Mouse (Mus musculus): ENCODE data around the gene Parm1. TPM values are rescaled to one million over a fixed set of nuclear protein-coding genes. Genes with fewer than 3 reads are reported as not detected.

Gene Parm1
- polyA plus RNA-seq, 1 experiment from 2014 or later, result 9.4 TPM

DNA sequence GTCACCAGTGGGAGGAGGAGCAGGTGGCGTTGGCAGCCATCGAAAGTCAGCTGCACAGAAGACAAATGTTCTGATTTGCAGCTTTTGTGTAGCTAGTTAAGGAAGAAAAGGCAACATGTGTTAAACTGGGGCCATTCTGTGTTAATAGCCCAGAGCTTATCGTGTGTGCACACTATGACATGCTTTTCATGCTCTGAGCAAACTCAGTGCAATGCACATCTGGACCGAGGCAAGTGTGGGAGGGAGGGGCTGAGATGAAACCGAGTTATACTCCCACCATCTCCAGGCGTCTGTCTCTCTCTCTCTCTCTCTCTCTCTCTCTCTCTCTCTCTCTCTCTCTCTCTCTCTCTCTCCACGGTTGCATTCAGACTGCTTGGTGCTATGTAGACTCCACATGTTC lies 82.4 kb downstream of the Parm1 start:
- H3K4me3 ChIP-seq (ENCODE audit: low read length), result no peak overlapping the region
- H3K36me3 ChIP-seq (ENCODE audit: control insufficient read depth, insufficient read depth, low read length), result no peaks in the 10 kb centered on the region
- H3K27me3 ChIP-seq (ENCODE audit: control insufficient read depth, insufficient read depth, low read depth, low read length), result peaks cover 43% of the 10 kb centered on the region
- no peak overlapping the region for H3K4me2 ChIP-seq (ENCODE audit: low read depth, low read length)
- 68% methylated on average over 7 of the region's 7 CpGs for WGBS
- no peaks in the 10 kb centered on the region for H3K4me1 ChIP-seq (replicated peaks; ENCODE audit: control insufficient read depth, insufficient read depth, low read length)
- no peak overlapping the region for H3K9ac ChIP-seq (ENCODE audit: low read length)
- no peaks in the 10 kb centered on the region for H3K9me3 ChIP-seq (ENCODE audit: control insufficient read depth, low read length)
- ATAC-seq (ENCODE audit: low read depth), result no peak
- no peak overlapping the region for H3K27ac ChIP-seq (ENCODE audit: low read length)

GRCm38 (mm10) chr5:91603347-91603746 lies 85.9 kb downstream of the Parm1 start:
- Histone ChIP-seq H3K4me3 (ENCODE audit: low read length) (no peak overlapping the region), H3K9ac (ENCODE audit: low read length) (no peak overlapping the region), H3K36me3 (ENCODE audit: control insufficient read depth, insufficient read depth, low read length) (no peaks in the 10 kb centered on the region), H3K4me1 (replicated peaks; ENCODE audit: control insufficient read depth, insufficient read depth, low read length) (no peaks in the 10 kb centered on the region), H3K27ac (ENCODE audit: low read length) (no peak overlapping the region), H3K9me3 (ENCODE audit: control insufficient read depth, low read length) (no peaks in the 10 kb centered on the region), H3K27me3 (ENCODE audit: control insufficient read depth, insufficient read depth, low read depth, low read length) (peaks cover 51% of the 10 kb centered on the region), H3K4me2 (ENCODE audit: low read depth, low read length) (no peak overlapping the region)
- no peak for ATAC-seq (ENCODE audit: low read depth)
- 51% methylated on average over 7 of the region's 7 CpGs for WGBS

GRCm38 (mm10) chr5:91603787-91604439 lies 86.5 kb downstream of the Parm1 start:
- no peaks in the 10 kb centered on the region for H3K36me3 ChIP-seq (ENCODE audit: control insufficient read depth, insufficient read depth, low read length)
- H3K27me3 ChIP-seq (ENCODE audit: control insufficient read depth, insufficient read depth, low read depth, low read length), result peaks cover 48% of the 10 kb centered on the region
- H3K4me2 ChIP-seq (ENCODE audit: low read depth, low read length), result no peak overlapping the region
- no peaks in the 10 kb centered on the region for H3K4me1 ChIP-seq (replicated peaks; ENCODE audit: control insufficient read depth, insufficient read depth, low read length)
- no peak overlapping the region for H3K9ac ChIP-seq (ENCODE audit: low read length)
- WGBS, result 59% methylated on average over 12 of the region's 12 CpGs
- ATAC-seq (ENCODE audit: low read depth), result no peak
- H3K27ac ChIP-seq (ENCODE audit: low read length), result no peak overlapping the region
- no peak overlapping the region for H3K4me3 ChIP-seq (ENCODE audit: low read length)
- H3K9me3 ChIP-seq (ENCODE audit: control insufficient read depth, low read length), result no peaks in the 10 kb centered on the region

DNA sequence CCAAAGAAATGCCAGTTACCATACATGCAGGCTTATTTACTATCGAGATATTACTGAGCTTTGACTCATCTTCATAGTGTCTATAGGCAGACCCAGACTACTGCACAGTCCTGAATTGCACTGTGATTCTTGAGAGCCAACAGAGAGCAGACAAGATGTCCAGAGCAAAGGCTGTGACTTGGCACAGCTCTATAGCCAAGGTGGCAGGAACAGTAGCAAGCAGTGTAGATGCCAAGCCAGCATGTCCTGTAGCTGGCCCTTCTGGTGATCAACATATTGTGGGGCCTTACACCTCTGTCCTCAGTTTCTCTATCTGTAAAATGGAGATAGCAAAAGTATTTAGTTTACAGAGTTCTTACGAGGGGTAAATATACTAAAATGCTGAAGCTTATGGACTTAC lies 89.8 kb downstream of the Parm1 start:
- Histone ChIP-seq H3K4me3 (ENCODE audit: low read length) (no peak overlapping the region), H3K9me3 (ENCODE audit: control insufficient read depth, low read length) (no peaks in the 10 kb centered on the region), H3K36me3 (ENCODE audit: control insufficient read depth, insufficient read depth, low read length) (no peaks in the 10 kb centered on the region), H3K27me3 (ENCODE audit: control insufficient read depth, insufficient read depth, low read depth, low read length) (peaks cover 52% of the 10 kb centered on the region), H3K4me2 (ENCODE audit: low read depth, low read length) (no peak overlapping the region), H3K9ac (ENCODE audit: low read length) (no peak overlapping the region), H3K4me1 (replicated peaks; ENCODE audit: control insufficient read depth, insufficient read depth, low read length) (no peaks in the 10 kb centered on the region), H3K27ac (ENCODE audit: low read length) (no peak overlapping the region)
- no peak for ATAC-seq (ENCODE audit: low read depth)
- WGBS, result 88% methylated on average over 2 of the region's 2 CpGs

GRCm38 (mm10) chr5:91607841-91608240 lies 90.4 kb downstream of the Parm1 start:
- Histone ChIP-seq H3K4me1 (replicated peaks; ENCODE audit: control insufficient read depth, insufficient read depth, low read length) (no peaks in the 10 kb centered on the region), H3K4me2 (ENCODE audit: low read depth, low read length) (no peak overlapping the region), H3K9ac (ENCODE audit: low read length) (no peak overlapping the region), H3K27me3 (ENCODE audit: control insufficient read depth, insufficient read depth, low read depth, low read length) (peaks cover 53% of the 10 kb centered on the region), H3K9me3 (ENCODE audit: control insufficient read depth, low read length) (no peaks in the 10 kb centered on the region), H3K27ac (ENCODE audit: low read length) (no peak overlapping the region), H3K36me3 (ENCODE audit: control insufficient read depth, insufficient read depth, low read length) (no peaks in the 10 kb centered on the region), H3K4me3 (ENCODE audit: low read length) (no peak overlapping the region)
- ATAC-seq (ENCODE audit: low read depth), result peak; percentile 90
- 38% methylated on average over 7 of the region's 7 CpGs for whole genome bisulfite sequencing

GRCm38 (mm10) chr5:91609041-91609440 lies 91.6 kb downstream of the Parm1 start:
- no peaks in the 10 kb centered on the region for H3K36me3 ChIP-seq (ENCODE audit: control insufficient read depth, insufficient read depth, low read length)
- 56% methylated on average over 4 of the region's 4 CpGs for WGBS
- no peak overlapping the region for H3K9ac ChIP-seq (ENCODE audit: low read length)
- H3K4me3 ChIP-seq (ENCODE audit: low read length), result no peak overlapping the region
- no peak overlapping the region for H3K4me2 ChIP-seq (ENCODE audit: low read depth, low read length)
- H3K4me1 ChIP-seq (replicated peaks; ENCODE audit: control insufficient read depth, insufficient read depth, low read length), result no peaks in the 10 kb centered on the region
- no peak overlapping the region for H3K27ac ChIP-seq (ENCODE audit: low read length)
- ATAC-seq (ENCODE audit: low read depth), result no peak
- H3K9me3 ChIP-seq (ENCODE audit: control insufficient read depth, low read length), result no peaks in the 10 kb centered on the region
- H3K27me3 ChIP-seq (ENCODE audit: control insufficient read depth, insufficient read depth, low read depth, low read length), result peaks cover 59% of the 10 kb centered on the region

- 63% methylated on average over 3 of the region's 3 CpGs for WGBS
- H3K4me2 ChIP-seq (ENCODE audit: low read depth, low read length), result no peak overlapping the region
- H3K36me3 ChIP-seq (ENCODE audit: control insufficient read depth, insufficient read depth, low read length), result no peaks in the 10 kb centered on the region
- H3K4me1 ChIP-seq (replicated peaks; ENCODE audit: control insufficient read depth, insufficient read depth, low read length), result no peaks in the 10 kb centered on the region
- no peaks in the 10 kb centered on the region for H3K9me3 ChIP-seq (ENCODE audit: control insufficient read depth, low read length)
- H3K27ac ChIP-seq (ENCODE audit: low read length), result no peak overlapping the region
- peaks cover 60% of the 10 kb centered on the region for H3K27me3 ChIP-seq (ENCODE audit: control insufficient read depth, insufficient read depth, low read depth, low read length)
- H3K4me3 ChIP-seq (ENCODE audit: low read length), result no peak overlapping the region
- no peak overlapping the region for H3K9ac ChIP-seq (ENCODE audit: low read length)
- no peak for ATAC-seq (ENCODE audit: low read depth)
Observed at GRCm38 (mm10) chr5:91609511-91610300, 92.3 kb downstream of the Parm1 start.

- H3K27me3 ChIP-seq (ENCODE audit: control insufficient read depth, insufficient read depth, low read depth, low read length), result peaks cover 60% of the 10 kb centered on the region
- 58% methylated on average over 2 of the region's 2 CpGs for WGBS
- no peak for ATAC-seq (ENCODE audit: low read depth)
Observed at GRCm38 (mm10) chr5:91610499-91610898, 93.1 kb downstream of the Parm1 start.

GRCm38 (mm10) chr5:91611589-91611988 lies 94.2 kb downstream of the Parm1 start:
- H3K27me3 ChIP-seq (ENCODE audit: control insufficient read depth, insufficient read depth, low read depth, low read length), result peaks cover 63% of the 10 kb centered on the region
- H3K9me3 ChIP-seq (ENCODE audit: control insufficient read depth, low read length), result no peaks in the 10 kb centered on the region
- 79% methylated on average over 3 of the region's 3 CpGs for WGBS
- H3K36me3 ChIP-seq (ENCODE audit: control insufficient read depth, insufficient read depth, low read length), result no peaks in the 10 kb centered on the region
- no peak overlapping the region for H3K4me3 ChIP-seq (ENCODE audit: low read length)
- no peak overlapping the region for H3K27ac ChIP-seq (ENCODE audit: low read length)
- no peak overlapping the region for H3K4me2 ChIP-seq (ENCODE audit: low read depth, low read length)
- H3K9ac ChIP-seq (ENCODE audit: low read length), result no peak overlapping the region
- ATAC-seq (ENCODE audit: low read depth), result no peak
- no peaks in the 10 kb centered on the region for H3K4me1 ChIP-seq (replicated peaks; ENCODE audit: control insufficient read depth, insufficient read depth, low read length)

More at GRCm38 (mm10) chr5:91610499-91610898, 93.1 kb downstream of the Parm1 start:
- H3K4me1 ChIP-seq (replicated peaks; ENCODE audit: control insufficient read depth, insufficient read depth, low read length), result no peaks in the 10 kb centered on the region
- no peak overlapping the region for H3K4me2 ChIP-seq (ENCODE audit: low read depth, low read length)
- no peak overlapping the region for H3K9ac ChIP-seq (ENCODE audit: low read length)
- no peaks in the 10 kb centered on the region for H3K36me3 ChIP-seq (ENCODE audit: control insufficient read depth, insufficient read depth, low read length)
- H3K9me3 ChIP-seq (ENCODE audit: control insufficient read depth, low read length), result no peaks in the 10 kb centered on the region
- H3K4me3 ChIP-seq (ENCODE audit: low read length), result no peak overlapping the region
- H3K27ac ChIP-seq (ENCODE audit: low read length), result no peak overlapping the region
